Mouse (Mus musculus): ENCODE results near the gene Dgkq.

DNA sequence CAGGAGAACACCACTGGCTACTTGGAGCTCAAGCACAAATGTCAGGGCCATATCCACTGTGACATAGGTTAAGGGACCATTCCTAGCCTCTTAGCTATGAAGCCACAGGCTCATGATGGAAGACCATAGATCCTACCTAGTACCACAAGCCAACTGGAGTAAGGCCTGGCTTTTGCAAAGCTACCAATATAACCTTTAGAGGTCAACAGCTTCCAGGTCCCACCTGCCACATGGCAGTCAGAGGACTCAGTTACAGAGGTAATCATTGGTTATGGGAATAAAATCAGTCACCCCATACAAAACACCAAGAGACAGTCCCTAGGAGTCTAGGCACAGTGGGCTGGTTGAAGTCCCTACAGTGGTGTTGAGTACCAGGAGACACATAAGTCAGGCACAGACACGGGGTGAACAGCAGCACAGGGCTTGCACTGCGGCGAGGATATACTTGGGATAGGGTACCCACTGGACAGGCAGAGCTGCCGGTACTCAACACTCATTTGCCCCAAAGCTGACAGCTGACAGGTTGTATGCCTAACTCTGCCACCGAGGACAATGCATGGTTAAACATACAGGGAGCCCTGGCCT is 18.2 kb downstream of the Dgkq start:
- TF ChIP-seq POLR2A (IDR thresholded peaks at IDR 0.05; ENCODE audit: control insufficient read depth, extremely low read depth, insufficient read depth, low read length, poor library complexity) (no peak), CTCF (IDR thresholded peaks at IDR 0.05; ENCODE audit: borderline replicate concordance, control insufficient read depth, extremely low read depth, insufficient read depth, low read length, poor library complexity) (no peak)

Measured in thymus, adult 2 months (tissue).